Mouse (Mus musculus) lung, postnatal 10 days (tissue): Measurements from ENCODE around the gene Syt1.

Experiments used
- DNase-seq: peaks from one replicate; pipeline ENCODE4 v3.0.0; 2021

Syt1 gene

GRCm38 (mm10) chr10:108728961-108729360 is 281.8 kb downstream of the Syt1 start:
- no peak for DNase-seq

- DNase-seq, result no peak
These were observed 284.4 kb downstream of the Syt1 start for GRCm38 (mm10) chr10:108726391-108726790.

- no peak for DNase-seq
These were observed 285.9 kb downstream of the Syt1 start for GRCm38 (mm10) chr10:108724878-108725277.

GRCm38 (mm10) chr10:108710514-108710913 is 300.3 kb downstream of the Syt1 start:
- no peak for DNase-seq

GRCm38 (mm10) chr10:108705658-108706057 is 305.1 kb downstream of the Syt1 start:
- DNase-seq, result no peak

GRCm38 (mm10) chr10:108701361-108702128 is 309.2 kb downstream of the Syt1 start:
- DNase-seq, result no peak

- no peak for DNase-seq
These were observed 310.8 kb downstream of the Syt1 start, which contains the start of gene Gm5136 for GRCm38 (mm10) chr10:108699946-108700345. Gm5136 (minus strand) TSS chr10:108700160.

- no peak for DNase-seq
These were observed 313.7 kb downstream of the Syt1 start for GRCm38 (mm10) chr10:108697062-108697461.

GRCm38 (mm10) chr10:108690954-108691353 is 319.8 kb downstream of the Syt1 start:
- no peak for DNase-seq

GRCm38 (mm10) chr10:108686696-108687095 is 324.1 kb downstream of the Syt1 start:
- DNase-seq, result no peak

GRCm38 (mm10) chr10:108679675-108680390 is 330.9 kb downstream of the Syt1 start:
- no peak for DNase-seq

GRCm38 (mm10) chr10:108677053-108677452 is 333.7 kb downstream of the Syt1 start:
- no peak for DNase-seq

GRCm38 (mm10) chr10:108668944-108669343 is 341.8 kb downstream of the Syt1 start:
- DNase-seq, result no peak

GRCm38 (mm10) chr10:108660295-108660694 is 350.5 kb downstream of the Syt1 start:
- no peak for DNase-seq

GRCm38 (mm10) chr10:108658300-108658699 is 352.5 kb downstream of the Syt1 start:
- no peak for DNase-seq

GRCm38 (mm10) chr10:108657669-108658068 is 353.1 kb downstream of the Syt1 start:
- no peak for DNase-seq

- DNase-seq, result no peak
These were observed 353.9 kb downstream of the Syt1 start for GRCm38 (mm10) chr10:108656898-108657297.

- DNase-seq, result no peak
These were observed 355.7 kb downstream of the Syt1 start for GRCm38 (mm10) chr10:108655074-108655473.

GRCm38 (mm10) chr10:108652831-108653230 is 358.0 kb downstream of the Syt1 start:
- no peak for DNase-seq

- DNase-seq, result no peak
These were observed 358.7 kb downstream of the Syt1 start for GRCm38 (mm10) chr10:108652066-108652465.

- DNase-seq, result no peak
These were observed 361.6 kb downstream of the Syt1 start for GRCm38 (mm10) chr10:108649174-108649573.

GRCm38 (mm10) chr10:108643915-108644314 is 366.9 kb downstream of the Syt1 start:
- no peak for DNase-seq

GRCm38 (mm10) chr10:108638095-108638494 is 372.7 kb downstream of the Syt1 start:
- no peak for DNase-seq

GRCm38 (mm10) chr10:108636086-108636485 is 374.7 kb downstream of the Syt1 start:
- DNase-seq, result no peak
